ENCODE assay signal across 9 mouse cellular contexts in genomic region chr17:31637866-31638570, GRCm38 (mm10). TPM values are rescaled to one million over a fixed set of nuclear protein-coding genes. Genes with fewer than 3 reads are reported as not detected.
DNase-seq lines count a peak whose midpoint lies in the region; ATAC-seq and TF ChIP-seq lines count a peak whose summit lies in the region.
"Had no signal": no experiment of that assay in that cellular context is flagged by ENCODE, and none has a peak within 500 bp of the region (broad histone marks: within the 10 kb centered on the region; RNA-seq: fewer than 3 reads in every experiment).

No protein-coding gene starts in this region.

- DNase-seq in liver, adult 2 months (ENCODE audit: extremely low read depth, low read depth, low spot score), result peak; percentile 65
- no peak for DNase-seq in liver, embryonic 11.5 days (ENCODE audit: low spot score)
- DNase-seq in embryonic facial prominence, embryonic 14.5 days (ENCODE audit: low spot score), result peak; percentile 56
- peak; percentile 50 for DNase-seq in layer of hippocampus, postnatal 36 days
- peak; percentile 84 for DNase-seq in midbrain, postnatal 0 days (ENCODE audit: low spot score)
- no peak for DNase-seq in embryo, embryonic 11 days

- H3K9ac ChIP-seq in liver, adult 2 months (ENCODE audit: low read depth, low read length), result peak overlapping the region; percentile 74
- no peak overlapping the region for H3K9ac ChIP-seq in liver, embryonic 11.5 days (ENCODE audit: low read depth, low read length)
- H3K9ac ChIP-seq in embryonic facial prominence, embryonic 14.5 days (ENCODE audit: low read depth, low read length), result no peak overlapping the region
- H3K9ac ChIP-seq in heart, embryonic 15.5 days, result no peak overlapping the region; the same call in 1 of the 2 replicates
- no peak overlapping the region for H3K9ac ChIP-seq in midbrain, postnatal 0 days (replicated peaks; ENCODE audit: low read length, poor library complexity, severe bottlenecking)

- H3K4me3 ChIP-seq in liver, adult 2 months (ENCODE audit: insufficient read depth, low read depth, low read length), result no peak overlapping the region
- H3K4me3 ChIP-seq in liver, embryonic 11.5 days (ENCODE audit: low read depth, low read length), result no peak overlapping the region
- no peak overlapping the region for H3K4me3 ChIP-seq in embryonic facial prominence, embryonic 14.5 days (ENCODE audit: low read depth, low read length)
- H3K4me3 ChIP-seq in heart, embryonic 15.5 days, result no peak overlapping the region
- H3K4me3 ChIP-seq in midbrain, postnatal 0 days (ENCODE audit: low read depth, low read length), result no peak overlapping the region

- TF ChIP-seq POLR2A in liver, adult 2 months (IDR thresholded peaks at IDR 0.05; ENCODE audit: extremely low read depth, insufficient read depth, low read length), result no peak

- H3K4me2 ChIP-seq in liver, embryonic 11.5 days, result no peak overlapping the region
- no peak overlapping the region; the same call in 1 of the 2 replicates for H3K4me2 ChIP-seq in embryonic facial prominence, embryonic 14.5 days (ENCODE audit: low read depth, low read length)
- H3K4me2 ChIP-seq in heart, embryonic 15.5 days, result peak overlapping the region; percentile 97
- H3K4me2 ChIP-seq in midbrain, postnatal 0 days (ENCODE audit: low read depth, low read length, poor library complexity, severe bottlenecking), result no peak overlapping the region

- no peaks in the 10 kb centered on the region for H3K36me3 ChIP-seq in liver, adult 2 months (ENCODE audit: control insufficient read depth, insufficient read depth, low read length)
- no peaks in the 10 kb centered on the region for H3K36me3 ChIP-seq in liver, embryonic 11.5 days (ENCODE audit: control insufficient read depth, insufficient read depth, low read length)
- H3K36me3 ChIP-seq in embryonic facial prominence, embryonic 14.5 days (ENCODE audit: control insufficient read depth, insufficient read depth, low read length), result no peaks in the 10 kb centered on the region
- H3K36me3 ChIP-seq in heart, embryonic 15.5 days, result no peaks in the 10 kb centered on the region
- H3K36me3 ChIP-seq in midbrain, postnatal 0 days (ENCODE audit: insufficient read depth, low read length), result no peaks in the 10 kb centered on the region

- H3K27me3 ChIP-seq in liver, adult 2 months (ENCODE audit: control insufficient read depth, insufficient read depth, low read length), result no peaks in the 10 kb centered on the region
- H3K27me3 ChIP-seq in liver, embryonic 11.5 days (replicated peaks; ENCODE audit: control insufficient read depth, insufficient read depth, low read length), result peaks cover 18% of the 10 kb centered on the region
- peaks cover 19% of the 10 kb centered on the region for H3K27me3 ChIP-seq in embryonic facial prominence, embryonic 14.5 days (replicated peaks; ENCODE audit: control insufficient read depth, insufficient read depth, low read length)
- H3K27me3 ChIP-seq in heart, embryonic 15.5 days, result peaks cover 21% of the 10 kb centered on the region
- H3K27me3 ChIP-seq in midbrain, postnatal 0 days (ENCODE audit: insufficient read depth, low read length), result peaks cover 15% of the 10 kb centered on the region

- peaks cover 20% of the 10 kb centered on the region for H3K4me1 ChIP-seq in liver, adult 2 months (ENCODE audit: control insufficient read depth, insufficient read depth, low read length)
- peaks cover 3% of the 10 kb centered on the region for H3K4me1 ChIP-seq in liver, embryonic 11.5 days (replicated peaks; ENCODE audit: control insufficient read depth, insufficient read depth, low read length)
- H3K4me1 ChIP-seq in embryonic facial prominence, embryonic 14.5 days (ENCODE audit: control insufficient read depth, insufficient read depth, low read length), result peaks cover 14% of the 10 kb centered on the region
- peaks cover 28% of the 10 kb centered on the region for H3K4me1 ChIP-seq in heart, embryonic 15.5 days (replicated peaks)
- peaks cover 5% of the 10 kb centered on the region; the same call in 1 of the 2 replicates for H3K4me1 ChIP-seq in midbrain, postnatal 0 days (ENCODE audit: insufficient read depth, low read length)

- H3K27ac ChIP-seq in liver, adult 2 months (replicated peaks; ENCODE audit: insufficient read depth, low read depth, low read length), result peak overlapping the region; percentile 96
- no peak overlapping the region for H3K27ac ChIP-seq in liver, embryonic 11.5 days (ENCODE audit: low read depth, low read length)
- H3K27ac ChIP-seq in embryonic facial prominence, embryonic 14.5 days (replicated peaks; ENCODE audit: low read depth, low read length), result no peak overlapping the region
- peak overlapping the region; percentile 45; the same call in 1 of the 2 replicates for H3K27ac ChIP-seq in heart, embryonic 15.5 days
- peak overlapping the region; percentile 60 for H3K27ac ChIP-seq in midbrain, postnatal 0 days (ENCODE audit: low read depth, low read length)

- no peak for ATAC-seq in liver, embryonic 11.5 days (replicated peaks; ENCODE audit: low FRiP score)
- ATAC-seq in embryonic facial prominence, embryonic 14.5 days (ENCODE audit: low read depth), result no peak
- no peak for ATAC-seq in heart, embryonic 15.5 days (replicated peaks; ENCODE audit: insufficient number of reproducible peaks, insufficient read depth, low FRiP score, low read depth)
- ATAC-seq in midbrain, postnatal 0 days (ENCODE audit: low FRiP score), result no peak
- ATAC-seq in megakaryocyte, adult 5-6 weeks (ENCODE audit: poor library complexity, severe bottlenecking), result no peak

- WGBS in liver, adult 2 months, result 17% methylated on average over 9 of the region's 9 CpGs
- WGBS in liver, embryonic 11.5 days, result 63% methylated on average over 9 of the region's 9 CpGs
- WGBS in embryonic facial prominence, embryonic 14.5 days, result 59% methylated on average over 9 of the region's 9 CpGs
- WGBS in heart, embryonic 15.5 days, result 49% methylated on average over 9 of the region's 9 CpGs
- 49% methylated on average over 9 of the region's 9 CpGs for WGBS in midbrain, postnatal 0 days

- H3K79me2 ChIP-seq in liver, adult 2 months (ENCODE audit: control insufficient read depth, insufficient read depth, low read length), result no peaks in the 10 kb centered on the region; the same call in 1 of the 2 replicates

- no peak for TF ChIP-seq CTCF in liver, adult 2 months (IDR thresholded peaks at IDR 0.05; ENCODE audit: low read depth, low read length)
- TF ChIP-seq CTCF in midbrain, postnatal 0 days (IDR thresholded peaks at IDR 0.05), result no peak

- H3K9me3 ChIP-seq in liver, embryonic 11.5 days (ENCODE audit: control insufficient read depth, low read length), result no peaks in the 10 kb centered on the region
- no peaks in the 10 kb centered on the region for H3K9me3 ChIP-seq in embryonic facial prominence, embryonic 14.5 days (ENCODE audit: control insufficient read depth, low read length)
- H3K9me3 ChIP-seq in heart, embryonic 15.5 days (replicated peaks), result no peaks in the 10 kb centered on the region
- H3K9me3 ChIP-seq in midbrain, postnatal 0 days (ENCODE audit: low read length), result no peaks in the 10 kb centered on the region

RNA-seq across cellular contexts. Expression of gene Cbs, which starts 1.0 kb away (rescaled TPM):
- 236 and 490 TPM in 2 replicates for total RNA-seq in liver, adult 2 months (2014; rRNA removed)
- 782 and 968 TPM in 2 replicates for polyA plus RNA-seq in liver, adult 2 months (2012; rRNA removed)
- polyA plus RNA-seq in liver, embryonic 11.5 days (2014; fragmentation: Nextera tagmentation; extraction: Ambion mirVana), result 7.3 and 8.3 TPM in 2 replicates
- polyA plus RNA-seq in embryonic facial prominence, embryonic 14.5 days (2014; fragmentation: Nextera tagmentation; extraction: Ambion mirVana), result 3.9 and 4.8 TPM in 2 replicates
- 1.2 and 1.5 TPM in 2 replicates for polyA plus RNA-seq in heart, embryonic 15.5 days (2015; fragmentation: Nextera tagmentation; extraction: Ambion mirVana)
- 10 to 100 TPM; 61.0 to 66.6 TPM for total RNA-seq in layer of hippocampus, postnatal 36 days (2021)
- 13.3 and 29.6 TPM in 2 replicates for total RNA-seq in midbrain, postnatal 0 days (2014; rRNA removed)
- 16.3 and 20.3 TPM in 2 replicates for polyA plus RNA-seq in midbrain, postnatal 0 days (2015; fragmentation: Nextera tagmentation; extraction: Ambion mirVana)
- total RNA-seq in megakaryocyte, adult 5-6 weeks (2015), result not detected in 2 replicates
- not detected in 2 replicates for total RNA-seq in megakaryocyte, adult 5-6 weeks (2017)
- total RNA-seq: hematopoietic stem cell, adult 5-6 weeks had no signal

RNA-seq across cellular contexts. Expression of gene U2af1, which starts 20.7 kb away (rescaled TPM):
- total RNA-seq in liver, adult 2 months (2014; rRNA removed), result 53.5 and 57.1 TPM in 2 replicates
- polyA plus RNA-seq in liver, adult 2 months (2012; rRNA removed), result 40.4 and 42.7 TPM in 2 replicates
- polyA plus RNA-seq in liver, embryonic 11.5 days (2014; fragmentation: Nextera tagmentation; extraction: Ambion mirVana), result 188 and 210 TPM in 2 replicates
- 134 and 139 TPM in 2 replicates for polyA plus RNA-seq in embryonic facial prominence, embryonic 14.5 days (2014; fragmentation: Nextera tagmentation; extraction: Ambion mirVana)
- polyA plus RNA-seq in heart, embryonic 15.5 days (2015; fragmentation: Nextera tagmentation; extraction: Ambion mirVana), result 171 and 186 TPM in 2 replicates
- total RNA-seq in layer of hippocampus, postnatal 36 days (2021), result 100 to 1,000 TPM; 127 to 134 TPM
- total RNA-seq in midbrain, postnatal 0 days (2014; rRNA removed), result 55.5 and 72.9 TPM in 2 replicates
- polyA plus RNA-seq in midbrain, postnatal 0 days (2015; fragmentation: Nextera tagmentation; extraction: Ambion mirVana), result 182 and 188 TPM in 2 replicates
- total RNA-seq in megakaryocyte, adult 5-6 weeks (2015), result 36.2 and 37.7 TPM in 2 replicates
- total RNA-seq in megakaryocyte, adult 5-6 weeks (2017), result 119 and 145 TPM in 2 replicates

RNA-seq across cellular contexts. Expression of gene Cryaa, which starts 39.6 kb away (rescaled TPM):
- total RNA-seq in liver, adult 2 months (2014; rRNA removed), result not detected in 2 replicates
- polyA plus RNA-seq in liver, adult 2 months (2012; rRNA removed), result not detected in 2 replicates
- not detected in 2 replicates for polyA plus RNA-seq in liver, embryonic 11.5 days (2014; fragmentation: Nextera tagmentation; extraction: Ambion mirVana)
- polyA plus RNA-seq in embryonic facial prominence, embryonic 14.5 days (2014; fragmentation: Nextera tagmentation; extraction: Ambion mirVana), result 0.41 and 0.89 TPM in 2 replicates
- polyA plus RNA-seq in heart, embryonic 15.5 days (2015; fragmentation: Nextera tagmentation; extraction: Ambion mirVana), result not detected in 2 replicates
- total RNA-seq in layer of hippocampus, postnatal 36 days (2021), result under 1 TPM in 1 of 2 experiments, not detected in 1; 0.40 TPM
- total RNA-seq in midbrain, postnatal 0 days (2014; rRNA removed), result 1.6 and 1.9 TPM in 2 replicates
- polyA plus RNA-seq in midbrain, postnatal 0 days (2015; fragmentation: Nextera tagmentation; extraction: Ambion mirVana), result 0.37 and 0.39 TPM in 2 replicates
- not detected in 2 replicates for total RNA-seq in megakaryocyte, adult 5-6 weeks (2015)
- total RNA-seq in megakaryocyte, adult 5-6 weeks (2017), result not detected in 2 replicates
- total RNA-seq: hematopoietic stem cell, adult 5-6 weeks had no signal

Comparison
In these comparisons a context has a peak if more than half of its experiments do, and no peak if none do; other contexts are left out.
1. DNase-seq: peak in liver, adult 2 months (single experiment), embryonic facial prominence, embryonic 14.5 days (single experiment), layer of hippocampus, postnatal 36 days (2 of 2) and midbrain, postnatal 0 days (single experiment); none in liver, embryonic 11.5 days (single experiment) and embryo, embryonic 11 days (single experiment).
2. H3K27ac ChIP-seq: peak in liver, adult 2 months (single experiment), heart, embryonic 15.5 days (single experiment) and midbrain, postnatal 0 days (single experiment); none in liver, embryonic 11.5 days (single experiment) and embryonic facial prominence, embryonic 14.5 days (single experiment).
3. RNA of gene Cbs, which starts 1.0 kb away (polyA plus RNA-seq): 782 to 968 TPM in liver, adult 2 months; 16.3 to 20.3 TPM in midbrain, postnatal 0 days, 7.3 to 8.3 TPM in liver, embryonic 11.5 days, 3.9 to 4.8 TPM in embryonic facial prominence, embryonic 14.5 days and 1.2 to 1.5 TPM in heart, embryonic 15.5 days; every median in the first group is over 10 times any median in the second.